Mouse (Mus musculus) cortical plate, adult 2 months (tissue): ENCODE data around the gene Hist1h2ao.
"Not testable (repeated sequence)": the region's sequence is repeated elsewhere in the genome, so short reads cannot be mapped to it uniquely, and the experiment has no call there.

Experiments used
- CTCF ChIP-seq: fragments of 200-500 bp; IDR thresholded peaks from 2 replicates; pipeline ENCODE4 v1.5.1; 2011; ENCODE audit warnings: mild to moderate bottlenecking, control low read depth, low read length; ENCODE audit not compliant: insufficient read depth; ENCODE audit errors: extremely low read depth
- POLR2A ChIP-seq: fragments of 200-500 bp; IDR thresholded peaks from 2 replicates; pipeline ENCODE4 v1.6.1; 2011; ENCODE audit warnings: mild to moderate bottlenecking, low read length, control low read depth; ENCODE audit not compliant: insufficient read depth; ENCODE audit errors: extremely low read depth

DNA sequence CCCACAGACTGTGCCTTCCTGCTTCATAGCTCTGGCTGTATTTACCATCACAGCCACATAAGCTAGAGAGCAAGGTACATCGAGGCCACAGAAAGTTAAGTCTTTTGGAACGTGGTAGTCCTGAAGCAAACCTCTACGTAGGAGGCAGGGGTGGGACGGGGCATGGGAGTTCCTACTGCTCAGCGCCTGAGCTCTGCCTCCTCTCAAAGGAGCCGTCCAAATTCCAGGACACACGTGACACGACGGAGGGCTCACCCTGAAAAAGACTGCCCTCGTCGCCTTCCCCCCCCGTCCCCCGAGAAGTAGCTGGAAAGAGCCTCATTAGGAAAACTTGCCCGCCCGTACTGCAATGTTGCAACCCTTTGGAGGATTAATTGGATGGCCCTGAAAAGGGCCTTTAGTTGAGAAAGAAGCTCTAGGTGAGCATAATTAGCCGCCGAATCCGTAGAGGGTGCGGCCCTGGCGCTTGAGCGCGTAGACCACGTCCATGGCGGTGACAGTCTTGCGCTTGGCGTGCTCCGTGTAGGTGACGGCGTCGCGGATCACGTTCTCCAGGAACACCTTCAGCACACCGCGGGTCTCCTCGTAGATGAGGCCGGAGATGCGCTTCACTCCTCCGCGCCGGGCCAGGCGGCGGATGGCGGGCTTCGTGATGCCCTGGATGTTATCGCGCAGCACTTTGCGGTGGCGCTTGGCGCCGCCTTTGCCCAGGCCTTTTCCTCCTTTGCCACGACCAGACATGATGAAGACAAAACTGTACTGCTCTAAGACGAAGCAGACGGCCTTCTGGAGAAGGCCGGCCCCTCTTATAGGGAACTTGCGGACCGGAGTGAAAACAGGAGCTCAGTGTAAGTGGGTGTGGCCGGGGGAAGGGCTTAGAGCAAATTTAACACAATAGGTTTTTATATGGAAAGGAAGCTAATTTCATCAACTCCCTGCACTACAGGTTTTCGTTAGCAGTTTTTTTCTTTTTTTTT lies 21.4 kb downstream of the Hist1h2ao start, which contains the start of gene Hist1h4n:
- peak; percentile 62 for TF ChIP-seq POLR2A
- TF ChIP-seq CTCF: not testable (repeated sequence)
